Mouse (Mus musculus) ES-Bruce4 (cell line): ENCODE measurements at regions not wholly inside any gene's neighbourhood (a gene's known extent, or its start where the extent isn't known, plus 50 kb on each side); places are given as distances from the start of the nearest gene placed in this dataset.

ENCODE experiments used
- CTCF ChIP-seq: IDR thresholded peaks from one replicate; pipeline ENCODE4 v1.8.1; 2011; ENCODE audit warnings: low read depth, low read length
- EP300 ChIP-seq: IDR thresholded peaks from 2 replicates; pipeline ENCODE4 v1.6.1; 2011; ENCODE audit warnings: low read depth, low read length; ENCODE audit not compliant: insufficient read depth

GRCm38 (mm10) chr7:136343494-136343893 is 550.9 kb upstream of the Mgmt start:
- TF ChIP-seq CTCF (no peak), EP300 (no peak)
